Mouse (Mus musculus): ENCODE results near the gene Gli1.

The Gli1 gene

GRCm38 (mm10) chr10:127341891-127342639, at the start of gene Gli1:
TSS of gene Gli1 (minus strand) at chr10:127341974.
- peak; percentile 83 for DNase-seq (ENCODE audit: low spot score)

GRCm38 (mm10) chr10:127381743-127382134, 40.0 kb upstream of the Gli1 start:
- DNase-seq (ENCODE audit: low spot score): no peak

- DNase-seq (ENCODE audit: low spot score): peak; percentile 80
Measured at GRCm38 (mm10) chr10:127380767-127381742, 39.3 kb upstream of the Gli1 start.

GRCm38 (mm10) chr10:127380251-127380691, 38.5 kb upstream of the Gli1 start, which contains the start of gene R3hdm2:
TSS of gene R3hdm2 (plus strand) at chr10:127380327.
- DNase-seq (ENCODE audit: low spot score): peak; percentile 92

GRCm38 (mm10) chr10:127379654-127380053, 37.9 kb upstream of the Gli1 start:
- DNase-seq (ENCODE audit: low spot score): no peak

- DNase-seq (ENCODE audit: low spot score): no peak
Measured at GRCm38 (mm10) chr10:127377700-127378099, 35.9 kb upstream of the Gli1 start.

- no peak for DNase-seq (ENCODE audit: low spot score)
Measured at GRCm38 (mm10) chr10:127371023-127371422, 29.2 kb upstream of the Gli1 start.

GRCm38 (mm10) chr10:127369834-127370820, 28.4 kb upstream of the Gli1 start, which contains the start of gene Inhbc:
TSS of gene Inhbc (minus strand) at chr10:127370431.
- no peak for DNase-seq (ENCODE audit: low spot score)

GRCm38 (mm10) chr10:127368273-127368672, 26.5 kb upstream of the Gli1 start:
- no peak for DNase-seq (ENCODE audit: low spot score)

- DNase-seq (ENCODE audit: low spot score): no peak
Measured at GRCm38 (mm10) chr10:127367116-127367515, 25.3 kb upstream of the Gli1 start.

- no peak for DNase-seq (ENCODE audit: low spot score)
Measured at GRCm38 (mm10) chr10:127360714-127361113, 18.9 kb upstream of the Gli1 start.

GRCm38 (mm10) chr10:127355336-127355735, 13.6 kb upstream of the Gli1 start:
- no peak for DNase-seq (ENCODE audit: low spot score)

GRCm38 (mm10) chr10:127353909-127354895, 12.4 kb upstream of the Gli1 start, which contains the start of gene Inhbe:
TSS of gene Inhbe (minus strand) at chr10:127354411.
- DNase-seq (ENCODE audit: low spot score): no peak

- no peak for DNase-seq (ENCODE audit: low spot score)
Measured at GRCm38 (mm10) chr10:127352766-127353165, 11.0 kb upstream of the Gli1 start.

GRCm38 (mm10) chr10:127352187-127352586, 10.4 kb upstream of the Gli1 start:
- DNase-seq (ENCODE audit: low spot score): no peak

GRCm38 (mm10) chr10:127351719-127352118, 9.9 kb upstream of the Gli1 start:
- DNase-seq (ENCODE audit: low spot score): no peak

GRCm38 (mm10) chr10:127351285-127351595, 9.5 kb upstream of the Gli1 start:
- no peak for DNase-seq (ENCODE audit: low spot score)

- DNase-seq (ENCODE audit: low spot score): peak; percentile 74
Measured at GRCm38 (mm10) chr10:127350594-127351284, 9.0 kb upstream of the Gli1 start.

GRCm38 (mm10) chr10:127349810-127350209, 8.0 kb upstream of the Gli1 start:
- DNase-seq (ENCODE audit: low spot score): no peak

- no peak for DNase-seq (ENCODE audit: low spot score)
Measured at GRCm38 (mm10) chr10:127348957-127349356, 7.2 kb upstream of the Gli1 start.

Measured in ovary, postnatal 36 days (tissue).